Comparison of ENCODE assay signal across 9 mouse cellular contexts in the genomic region with DNA sequence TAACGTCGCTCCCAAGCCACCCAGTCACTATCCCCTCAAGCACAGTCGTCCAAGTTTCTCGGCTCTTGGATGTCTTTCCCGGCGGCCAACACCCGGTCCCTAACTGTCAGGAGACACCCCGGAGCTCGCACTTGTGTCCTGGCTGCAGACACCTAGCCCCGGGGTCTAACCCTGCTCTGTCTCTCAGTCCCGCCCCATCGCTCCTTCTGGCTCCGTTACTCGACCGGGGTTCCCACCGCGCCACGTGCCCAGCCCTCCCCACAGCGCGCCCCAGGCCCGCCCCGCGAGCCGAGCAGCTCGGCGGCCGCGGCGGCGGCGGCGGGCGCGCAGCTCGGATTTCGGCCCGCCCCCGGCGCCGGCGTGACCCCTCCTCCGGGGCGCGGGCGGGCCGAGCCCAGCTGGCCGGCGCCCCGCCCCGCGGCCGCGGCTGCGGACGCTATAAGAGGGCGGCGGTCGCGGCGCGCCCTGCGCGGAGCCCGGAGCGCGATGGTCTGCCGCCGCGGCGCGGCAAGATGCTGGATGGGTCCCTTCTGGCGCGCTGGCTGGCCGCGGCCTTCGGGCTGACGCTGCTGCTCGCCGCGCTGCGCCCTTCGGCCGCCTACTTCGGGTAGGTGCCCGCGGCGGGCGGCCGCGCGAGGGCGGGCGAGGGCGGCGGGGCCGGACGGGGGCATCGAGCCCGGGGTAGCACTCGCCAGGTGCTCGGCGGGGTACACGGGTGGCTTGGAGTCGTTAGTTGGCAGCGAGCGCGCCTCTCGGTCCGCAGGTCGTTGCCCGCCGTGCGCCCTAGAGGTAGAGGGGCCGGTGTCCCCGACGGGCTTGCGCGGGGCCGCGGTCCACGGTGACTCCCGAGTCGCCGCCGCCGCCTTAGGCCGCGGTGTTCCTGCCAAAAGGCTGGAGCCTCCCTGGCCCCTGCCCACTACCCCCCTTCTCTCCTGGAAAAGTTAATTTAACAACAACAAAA. TPM values are rescaled to one million over a fixed set of nuclear protein-coding genes. Genes with fewer than 3 reads are reported as not detected.
A peak's percentile ranks its signal among the peaks of the same experiment; 100 is the strongest.
DNase-seq lines count a peak whose midpoint lies in the region; ATAC-seq and TF ChIP-seq lines count a peak whose summit lies in the region.
"Had no signal": no experiment of that assay in that cellular context is flagged by ENCODE, and none has a peak within 500 bp of the region (broad histone marks: within the 10 kb centered on the region; RNA-seq: fewer than 3 reads in every experiment).

A gene (plus strand): TSS at position 468 of the 961 bp plus-strand sequence.

- under 1% methylated on average over 105 of the region's 128 CpGs for WGBS in intestine, postnatal 0 days
- under 1% methylated on average over 121 of the region's 128 CpGs for WGBS in liver, embryonic 14.5 days (ENCODE audit: insufficient replicate concordance)
- under 1% methylated on average over 56 of the region's 128 CpGs for WGBS in neural tube, embryonic 14.5 days

- no peaks in the 10 kb centered on the region for H3K9me3 ChIP-seq in intestine, postnatal 0 days (ENCODE audit: control insufficient read depth)
- no peaks in the 10 kb centered on the region for H3K9me3 ChIP-seq in liver, embryonic 14.5 days (ENCODE audit: control insufficient read depth, low read length)
- H3K9me3 ChIP-seq in neural tube, embryonic 14.5 days (ENCODE audit: control insufficient read depth, low read length), result no peaks in the 10 kb centered on the region

- peaks cover 61% of the 10 kb centered on the region for H3K27me3 ChIP-seq in intestine, postnatal 0 days (replicated peaks; ENCODE audit: control insufficient read depth, insufficient read depth, low read length)
- H3K27me3 ChIP-seq in liver, embryonic 14.5 days (ENCODE audit: control insufficient read depth, insufficient read depth, low read length), result peaks cover 63% of the 10 kb centered on the region
- peaks cover 44% of the 10 kb centered on the region for H3K27me3 ChIP-seq in neural tube, embryonic 14.5 days (ENCODE audit: control insufficient read depth, insufficient read depth, low read length)

- H3K27ac ChIP-seq in layer of hippocampus, adult 2 months, result peak within 1 kb of the TSS; percentile 61; the same call in 1 of the 2 replicates
- peak within 1 kb of the TSS; percentile 62; the same call in 1 of the 2 replicates for H3K27ac ChIP-seq in cortical plate, adult 2 months (ENCODE audit: insufficient read depth, low read length)
- H3K27ac ChIP-seq in intestine, postnatal 0 days (ENCODE audit: low read depth, low read length), result 0 out of 2 replicates have a peak within 1 kb of the TSS, but pooled peaks have one; percentile 7
- H3K27ac ChIP-seq in liver, embryonic 14.5 days, result no peak within 1 kb of the TSS
- H3K27ac ChIP-seq in neural tube, embryonic 14.5 days (ENCODE audit: low read depth, low read length), result no peak within 1 kb of the TSS
- H3K27ac ChIP-seq: macrophage had no signal

- peaks cover 2% of the 10 kb centered on the region; the same call in 1 of the 2 replicates for H3K4me1 ChIP-seq in cortical plate, adult 2 months (ENCODE audit: control insufficient read depth, insufficient read depth, low read length)
- no peaks in the 10 kb centered on the region; the same call in 1 of the 2 replicates for H3K4me1 ChIP-seq in intestine, postnatal 0 days (replicated peaks; ENCODE audit: control insufficient read depth, insufficient read depth, low read length)
- no peaks in the 10 kb centered on the region for H3K4me1 ChIP-seq in liver, embryonic 14.5 days (replicated peaks; ENCODE audit: control insufficient read depth in 2 of 2, insufficient read depth in 2 of 2, low read length in 1 of 2)
- peaks cover 11% of the 10 kb centered on the region for H3K4me1 ChIP-seq in neural tube, embryonic 14.5 days (ENCODE audit: control insufficient read depth, insufficient read depth, low read length)

- TF ChIP-seq POLR2A in cortical plate, adult 2 months (IDR thresholded peaks at IDR 0.05; ENCODE audit: extremely low read depth, insufficient read depth, low read length), result no peak

- H3K9ac ChIP-seq in intestine, postnatal 0 days (ENCODE audit: low read depth, low read length), result peak within 1 kb of the TSS; percentile 51
- H3K9ac ChIP-seq in liver, embryonic 14.5 days (replicated peaks), result no peak within 1 kb of the TSS
- H3K9ac ChIP-seq in neural tube, embryonic 14.5 days (replicated peaks; ENCODE audit: low read depth, low read length), result peak within 1 kb of the TSS; percentile 56

- peak within 1 kb of the TSS; percentile 94 for H3K4me2 ChIP-seq in intestine, postnatal 0 days (replicated peaks; ENCODE audit: low read depth)
- peak within 1 kb of the TSS; percentile 52 for H3K4me2 ChIP-seq in liver, embryonic 14.5 days (ENCODE audit: low read depth)
- peak within 1 kb of the TSS; percentile 76 for H3K4me2 ChIP-seq in neural tube, embryonic 14.5 days (ENCODE audit: low read depth, low read length)

- DNase-seq in layer of hippocampus, adult 2 months (ENCODE audit: low spot score in 2 of 2), result no peak
- no peak for DNase-seq in layer of hippocampus, adult 11-12 months (ENCODE audit: low spot score)
- DNase-seq in heart, adult 11 months, result peak; percentile 98
- DNase-seq in liver, embryonic 14.5 days (ENCODE audit: low read depth in 3 of 3, low spot score in 3 of 3), result peak in 1 of 3 experiments; percentile 9
- DNase-seq in layer of hippocampus, adult 8-10 months (ENCODE audit: low spot score in 2 of 2), result no peak

- no peak for TF ChIP-seq CTCF in layer of hippocampus, adult 2 months (conservative IDR thresholded peaks at IDR 0.05)
- TF ChIP-seq CTCF in cortical plate, adult 2 months (IDR thresholded peaks at IDR 0.05; ENCODE audit: extremely low read depth, insufficient read depth, low read length), result no peak
- no peak for TF ChIP-seq CTCF in intestine, postnatal 0 days (IDR thresholded peaks at IDR 0.05; ENCODE audit: low read depth)
- TF ChIP-seq CTCF in liver, embryonic 14.5 days (IDR thresholded peaks at IDR 0.05; ENCODE audit: low read depth), result no peak

- peak; percentile 64 for ATAC-seq in intestine, postnatal 0 days
- ATAC-seq in liver, embryonic 14.5 days (ENCODE audit: insufficient read depth), result no peak
- peak; percentile 33; the same call in 1 of the 2 replicates for ATAC-seq in neural tube, embryonic 14.5 days (ENCODE audit: low read depth)

- TF ChIP-seq EP300 in liver, embryonic 14.5 days (IDR thresholded peaks at IDR 0.05; ENCODE audit: low read depth), result no peak

- H3K36me3 ChIP-seq in intestine, postnatal 0 days (ENCODE audit: control insufficient read depth, insufficient read depth), result no peaks in the 10 kb centered on the region
- no peaks in the 10 kb centered on the region for H3K36me3 ChIP-seq in liver, embryonic 14.5 days (replicated peaks; ENCODE audit: control insufficient read depth, insufficient read depth, low read depth)
- no peaks in the 10 kb centered on the region for H3K36me3 ChIP-seq in neural tube, embryonic 14.5 days (ENCODE audit: control insufficient read depth, insufficient read depth, low read length)

- H3K4me3 ChIP-seq in layer of hippocampus, adult 2 months, result peak within 1 kb of the TSS; percentile 57
- peak within 1 kb of the TSS; percentile 68 for H3K4me3 ChIP-seq in cortical plate, adult 2 months (ENCODE audit: insufficient read depth, low read length)
- peak within 1 kb of the TSS; percentile 66 for H3K4me3 ChIP-seq in intestine, postnatal 0 days (ENCODE audit: low read depth, low read length)
- H3K4me3 ChIP-seq in liver, embryonic 14.5 days (ENCODE audit: insufficient read depth in 1 of 2, low read depth in 2 of 2, low read length in 2 of 2), result peak within 1 kb of the TSS; percentile 29 to 50; a peak in 3 of 4 replicates
- H3K4me3 ChIP-seq in neural tube, embryonic 14.5 days (ENCODE audit: low read depth, low read length), result peak within 1 kb of the TSS; percentile 52

RNA-seq across cellular contexts. Expression of the gene that starts here (rescaled TPM):
- 1 to 10 TPM; 3.8 TPM for total RNA-seq in layer of hippocampus, adult 2 months (2021)
- 15.9 and 18.5 TPM in 2 replicates for polyA plus RNA-seq in cortical plate, adult 2 months (2012; rRNA removed)
- polyA plus RNA-seq in intestine, postnatal 0 days (2015; fragmentation: Nextera tagmentation; extraction: Ambion mirVana), result 2.2 and 2.4 TPM in 2 replicates
- polyA plus RNA-seq in liver, embryonic 14.5 days (2012; rRNA removed), result 0.08 and 0.12 TPM in 2 replicates
- polyA plus RNA-seq in liver, embryonic 14.5 days (2014; fragmentation: Nextera tagmentation; extraction: Ambion mirVana), result 0.04 and 0.08 TPM in 2 replicates
- 0.72 and 2.1 TPM in 2 replicates for polyA plus RNA-seq in neural tube, embryonic 14.5 days (2014; fragmentation: Nextera tagmentation; extraction: Ambion mirVana)
- 1 to 10 TPM; 2.9 to 7.3 (median 4.5) TPM for total RNA-seq in layer of hippocampus, adult 8-10 months (2022)

Comparison
In these comparisons a context has a peak if more than half of its experiments do, and no peak if none do; other contexts are left out.
1. H3K27ac ChIP-seq: peak in layer of hippocampus, adult 2 months (single experiment), cortical plate, adult 2 months (single experiment) and intestine, postnatal 0 days (single experiment); none in liver, embryonic 14.5 days (single experiment) and neural tube, embryonic 14.5 days (single experiment).
2. Peak in every context shown above with its lines, with median percentiles within 50 percentile points of each other: H3K4me3 ChIP-seq and H3K4me2 ChIP-seq.